Comparison of ENCODE assay signal across 28 mouse cellular contexts in genomic region chr12:97993937-97994336, GRCm38 (mm10).
"Had no signal": no experiment of that assay in that cellular context is flagged by ENCODE, and none has a peak within 500 bp of the region (broad histone marks: within the 10 kb centered on the region; RNA-seq: fewer than 3 reads in every experiment).

No protein-coding gene starts in this region.

- H3K4me1 ChIP-seq: embryonic facial prominence, embryonic 10.5 days; embryonic facial prominence, embryonic 12.5 days; embryonic facial prominence, embryonic 13.5 days; embryonic facial prominence, embryonic 15.5 days; forebrain, embryonic 10.5 days; forebrain, embryonic 12.5 days; forebrain, embryonic 13.5 days; forebrain, embryonic 15.5 days had no signal

- H3K9ac ChIP-seq: embryonic facial prominence, embryonic 12.5 days; embryonic facial prominence, embryonic 13.5 days; embryonic facial prominence, embryonic 15.5 days; forebrain, embryonic 12.5 days; forebrain, embryonic 13.5 days; forebrain, embryonic 15.5 days; forebrain, postnatal 0 days had no signal

- ATAC-seq: forebrain, embryonic 13.5 days; forebrain, embryonic 14.5 days; forebrain, embryonic 15.5 days; forebrain, embryonic 16.5 days; forebrain, postnatal 0 days had no signal

- DNase-seq: cerebellum, adult 8-10 months; cerebellum, adult 9-10 months; cerebellum, adult 9-11 months; cerebellum, postnatal 10 days; cerebellum, postnatal 14 days; cerebellum, postnatal 25 days; cerebellum, postnatal 36 days; embryo, embryonic 11 days; forebrain, postnatal 0 days; gastrocnemius, adult 2 months; gastrocnemius, postnatal 10 days; gastrocnemius, postnatal 14 days; gastrocnemius, postnatal 25 days; gastrocnemius, postnatal 36 days; heart, adult 11 months; heart, adult 18-20 months; heart, adult 2 months had no signal

- H3K27ac ChIP-seq: embryonic facial prominence, embryonic 10.5 days; embryonic facial prominence, embryonic 12.5 days; embryonic facial prominence, embryonic 13.5 days; embryonic facial prominence, embryonic 15.5 days; forebrain, embryonic 10.5 days; forebrain, embryonic 12.5 days; forebrain, embryonic 13.5 days; forebrain, embryonic 15.5 days; gastrocnemius, adult 2 months; heart, adult 2 months had no signal

- H3K4me2 ChIP-seq: embryonic facial prominence, embryonic 12.5 days; embryonic facial prominence, embryonic 13.5 days; embryonic facial prominence, embryonic 15.5 days; forebrain, embryonic 12.5 days; forebrain, embryonic 13.5 days; forebrain, embryonic 15.5 days had no signal

- H3K27me3 ChIP-seq: embryonic facial prominence, embryonic 12.5 days; embryonic facial prominence, embryonic 13.5 days; embryonic facial prominence, embryonic 15.5 days; forebrain, embryonic 12.5 days; forebrain, embryonic 13.5 days; forebrain, embryonic 15.5 days had no signal

- H3K4me3 ChIP-seq: embryonic facial prominence, embryonic 10.5 days; embryonic facial prominence, embryonic 12.5 days; embryonic facial prominence, embryonic 13.5 days; embryonic facial prominence, embryonic 15.5 days; erythroblast, embryonic 14.5 days; forebrain, embryonic 10.5 days; forebrain, embryonic 12.5 days; forebrain, embryonic 13.5 days; forebrain, embryonic 15.5 days; gastrocnemius, adult 2 months; heart, adult 2 months had no signal

- H3K9me3 ChIP-seq: embryonic facial prominence, embryonic 10.5 days; embryonic facial prominence, embryonic 12.5 days; embryonic facial prominence, embryonic 13.5 days; embryonic facial prominence, embryonic 15.5 days; forebrain, embryonic 10.5 days; forebrain, embryonic 12.5 days; forebrain, embryonic 13.5 days; forebrain, embryonic 15.5 days had no signal

- H3K36me3 ChIP-seq: embryonic facial prominence, embryonic 10.5 days; embryonic facial prominence, embryonic 12.5 days; embryonic facial prominence, embryonic 13.5 days; embryonic facial prominence, embryonic 15.5 days; forebrain, embryonic 10.5 days; forebrain, embryonic 12.5 days; forebrain, embryonic 15.5 days had no signal
